Mouse (Mus musculus) hindbrain, embryonic 11.5 days (tissue): ENCODE measurements at regions not wholly inside any gene's neighbourhood (a gene's known extent, or its start where the extent isn't known, plus 50 kb on each side); places are given as distances from the start of the nearest gene placed in this dataset.

ENCODE experiments used
- ATAC-seq: fragments of 200-750 bp; cut with Nextera tagmentation; 2 replicates; pipeline ENCODE4 v1.8.0; 2017; ENCODE audit warnings: mild to moderate bottlenecking, moderate TSS enrichment, moderate library complexity; ENCODE audit not compliant: low FRiP score
- DNase-seq: peaks from one replicate; pipeline ENCODE4 v3.0.0-alpha.2; 2015; ENCODE audit warnings: low spot score
- H3K27ac ChIP-seq: fragments of 300-500 bp; sonication (generic); 2 replicates; pipeline ENCODE4 v1.5.1; 2014; ENCODE audit warnings: mild to moderate bottlenecking, low read depth, low read length
- H3K27me3 ChIP-seq: fragments of 300-500 bp; sonication (generic); 2 replicates; pipeline ENCODE4 v1.6.1; 2014; ENCODE audit warnings: mild to moderate bottlenecking, low read length, moderate library complexity, mixed read lengths; ENCODE audit not compliant: control insufficient read depth, insufficient read depth
- H3K36me3 ChIP-seq: fragments of 300-500 bp; sonication (generic); 2 replicates; pipeline ENCODE4 v1.6.1; 2014; ENCODE audit warnings: mild to moderate bottlenecking, low read length, moderate library complexity, mixed read lengths; ENCODE audit not compliant: control insufficient read depth, insufficient read depth
- H3K4me1 ChIP-seq: fragments of 300-500 bp; sonication (generic); replicated peaks from 2 replicates; pipeline ENCODE4 v1.6.1; 2014; ENCODE audit warnings: low read length, mixed read lengths; ENCODE audit not compliant: control insufficient read depth, insufficient read depth
- H3K4me2 ChIP-seq: fragments of 300-500 bp; sonication (generic); replicated peaks from 2 replicates; pipeline ENCODE4 v1.6.1; 2014; ENCODE audit warnings: mild to moderate bottlenecking, low read depth, low read length
- H3K4me3 ChIP-seq: fragments of 300-500 bp; sonication (generic); 2 replicates; pipeline ENCODE4 v1.5.1; 2014; ENCODE audit warnings: low read depth, low read length
- H3K9ac ChIP-seq: fragments of 300-500 bp; sonication (generic); 2 replicates; pipeline ENCODE4 v1.6.1; 2014; ENCODE audit warnings: low read depth, low read length
- H3K9me3 ChIP-seq: fragments of 300-500 bp; sonication (generic); 2 replicates; pipeline ENCODE4 v1.6.1; 2016; ENCODE audit warnings: low read length; ENCODE audit not compliant: control insufficient read depth
- WGBS: fragments of 180-500 bp; shearing (Covaris S2); extraction: QIAGEN DNeasy Blood & Tissue Kit; methylation state at CpG from one replicate; pipeline ENCODE4 v1.1.7; 2014; 5-methylcytosine and 5-hydroxymethylcytosine counted together

- H3K9me3 ChIP-seq, result no peaks in the 10 kb centered on the region
- DNase-seq (no peak), ATAC-seq (no peak)
- H3K4me1 ChIP-seq, result no peaks in the 10 kb centered on the region
- H3K36me3 ChIP-seq, result no peaks in the 10 kb centered on the region
- H3K9ac ChIP-seq, result no peak overlapping the region
- H3K4me2 ChIP-seq, result no peak overlapping the region
- H3K27ac ChIP-seq, result no peak overlapping the region
- no peak overlapping the region for H3K4me3 ChIP-seq
- no peaks in the 10 kb centered on the region for H3K27me3 ChIP-seq
These were observed 224.2 kb downstream of the Gm11077 start for GRCm38 (mm10) chr6:140953256-140953655.

GRCm38 (mm10) chr6:140953721-140954120, 224.6 kb downstream of the Gm11077 start:
- no peak for ATAC-seq
- Histone ChIP-seq H3K27ac (no peak overlapping the region), H3K9ac (no peak overlapping the region), H3K4me1 (no peaks in the 10 kb centered on the region), H3K27me3 (no peaks in the 10 kb centered on the region), H3K4me3 (no peak overlapping the region), H3K36me3 (no peaks in the 10 kb centered on the region), H3K4me2 (no peak overlapping the region), H3K9me3 (no peaks in the 10 kb centered on the region)
- no peak for DNase-seq
- 78% methylated on average over 1 of the region's 1 CpGs for WGBS

- ATAC-seq (no peak), DNase-seq (no peak)
- Histone ChIP-seq H3K4me2 (no peak overlapping the region), H3K27me3 (no peaks in the 10 kb centered on the region), H3K4me1 (no peaks in the 10 kb centered on the region), H3K9ac (no peak overlapping the region), H3K4me3 (no peak overlapping the region), H3K27ac (no peak overlapping the region), H3K36me3 (no peaks in the 10 kb centered on the region), H3K9me3 (no peaks in the 10 kb centered on the region)
- 73% methylated on average over 13 of the region's 13 CpGs for WGBS
These were observed 226.9 kb downstream of the Gm11077 start for GRCm38 (mm10) chr6:140955751-140956521.

- 94% methylated on average over 4 of the region's 4 CpGs for WGBS
- no peaks in the 10 kb centered on the region for H3K27me3 ChIP-seq
- H3K4me1 ChIP-seq, result no peaks in the 10 kb centered on the region
- DNase-seq (no peak), ATAC-seq (no peak)
- H3K36me3 ChIP-seq, result no peaks in the 10 kb centered on the region
- H3K4me3 ChIP-seq, result no peak overlapping the region
- no peak overlapping the region for H3K4me2 ChIP-seq
- H3K9me3 ChIP-seq, result no peaks in the 10 kb centered on the region
- no peak overlapping the region for H3K27ac ChIP-seq
- no peak overlapping the region for H3K9ac ChIP-seq
These were observed 227.4 kb downstream of the Gm11077 start for GRCm38 (mm10) chr6:140956522-140956863.

- H3K4me3 ChIP-seq, result no peak overlapping the region; the same call in 1 of the 2 replicates
- no peaks in the 10 kb centered on the region for H3K27me3 ChIP-seq
- H3K9me3 ChIP-seq, result no peaks in the 10 kb centered on the region
- H3K27ac ChIP-seq, result peak overlapping the region; percentile 39
- H3K9ac ChIP-seq, result no peak overlapping the region
- 40% methylated on average over 11 of the region's 11 CpGs for WGBS
- H3K4me1 ChIP-seq, result no peaks in the 10 kb centered on the region
- DNase-seq, result peak; percentile 38
- no peaks in the 10 kb centered on the region for H3K36me3 ChIP-seq
- peak; percentile 79 for ATAC-seq
- H3K4me2 ChIP-seq, result peak overlapping the region; percentile 33
These were observed 232.9 kb downstream of the Gm11077 start for GRCm38 (mm10) chr6:140961987-140962386.

GRCm38 (mm10) chr6:140962563-140962962, 233.5 kb downstream of the Gm11077 start:
- Histone ChIP-seq H3K36me3 (no peaks in the 10 kb centered on the region), H3K4me2 (peak overlapping the region; percentile 33), H3K4me1 (no peaks in the 10 kb centered on the region), H3K9me3 (no peaks in the 10 kb centered on the region), H3K4me3 (no peak overlapping the region; the same call in 1 of the 2 replicates), H3K27me3 (no peaks in the 10 kb centered on the region), H3K9ac (no peak overlapping the region), H3K27ac (peak overlapping the region; percentile 39; the same call in 1 of the 2 replicates)
- DNase-seq (peak; percentile 63), ATAC-seq (peak; percentile 92)
- 20% methylated on average over 4 of the region's 4 CpGs for WGBS

- WGBS, result 75% methylated on average over 6 of the region's 6 CpGs
- no peaks in the 10 kb centered on the region for H3K9me3 ChIP-seq
- H3K27me3 ChIP-seq, result no peaks in the 10 kb centered on the region
- no peak overlapping the region for H3K27ac ChIP-seq
- no peak overlapping the region for H3K4me3 ChIP-seq
- DNase-seq, result no peak
- H3K4me1 ChIP-seq, result no peaks in the 10 kb centered on the region
- H3K9ac ChIP-seq, result no peak overlapping the region
- no peaks in the 10 kb centered on the region for H3K36me3 ChIP-seq
- ATAC-seq, result peak; percentile 59; the same call in 1 of the 2 replicates
- H3K4me2 ChIP-seq, result no peak overlapping the region
These were observed 244.6 kb downstream of the Gm11077 start for GRCm38 (mm10) chr6:140973732-140974131.

- Histone ChIP-seq H3K27ac (no peak overlapping the region), H3K36me3 (no peaks in the 10 kb centered on the region), H3K27me3 (no peaks in the 10 kb centered on the region), H3K9ac (no peak overlapping the region), H3K4me1 (no peaks in the 10 kb centered on the region), H3K4me2 (no peak overlapping the region), H3K9me3 (no peaks in the 10 kb centered on the region), H3K4me3 (no peak overlapping the region)
- DNase-seq (no peak), ATAC-seq (no peak)
- WGBS, result 83% methylated on average over 5 of the region's 5 CpGs
These were observed 247.9 kb downstream of the Gm11077 start for GRCm38 (mm10) chr6:140976989-140977388.

- H3K9ac ChIP-seq, result no peak overlapping the region
- no peak overlapping the region for H3K4me2 ChIP-seq
- no peaks in the 10 kb centered on the region for H3K36me3 ChIP-seq
- ATAC-seq, result no peak
- no peak for DNase-seq
- no peak overlapping the region for H3K4me3 ChIP-seq
- H3K4me1 ChIP-seq, result no peaks in the 10 kb centered on the region
- 92% methylated on average over 8 of the region's 8 CpGs for WGBS
- H3K27ac ChIP-seq, result no peak overlapping the region
- no peaks in the 10 kb centered on the region for H3K9me3 ChIP-seq
- no peaks in the 10 kb centered on the region for H3K27me3 ChIP-seq
These were observed 254.5 kb downstream of the Gm11077 start for GRCm38 (mm10) chr6:140983610-140984009.
